Mouse (Mus musculus) embryonic facial prominence, embryonic 13.5 days (tissue): ENCODE results near the gene Gna11. TPM values are rescaled to one million over a fixed set of nuclear protein-coding genes. Genes with fewer than 3 reads are reported as not detected.

Experiments used
- ATAC-seq: fragments of 200-750 bp; cut with Nextera tagmentation; 2 replicates; pipeline ENCODE4 v1.8.0; 2017; ENCODE audit warnings: low read depth; ENCODE audit not compliant: insufficient number of reproducible peaks, insufficient read depth, low FRiP score, low TSS enrichment
- H3K27ac ChIP-seq: fragments of 300-500 bp; sonication (generic); 2 replicates; pipeline ENCODE4 v1.5.1; 2015; ENCODE audit warnings: moderate library complexity, mild to moderate bottlenecking, inconsistent platforms
- H3K27me3 ChIP-seq: fragments of 300-500 bp; sonication (generic); 2 replicates; pipeline ENCODE4 v1.6.1; 2015; ENCODE audit warnings: mild to moderate bottlenecking, inconsistent platforms
- H3K36me3 ChIP-seq: fragments of 300-500 bp; sonication (generic); 2 replicates; pipeline ENCODE4 v1.6.1; 2015; ENCODE audit warnings: mild to moderate bottlenecking, inconsistent platforms
- H3K4me1 ChIP-seq: fragments of 300-500 bp; sonication (generic); 2 replicates; pipeline ENCODE4 v1.6.1; 2015; ENCODE audit warnings: inconsistent platforms
- H3K4me2 ChIP-seq: fragments of 300-500 bp; sonication (generic); 2 replicates; pipeline ENCODE4 v1.6.1; 2015; ENCODE audit warnings: moderate library complexity, mild to moderate bottlenecking, inconsistent platforms
- H3K4me3 ChIP-seq: fragments of 300-500 bp; sonication (generic); 2 replicates; pipeline ENCODE4 v1.5.1; 2015; ENCODE audit warnings: mild to moderate bottlenecking, inconsistent platforms
- H3K9ac ChIP-seq: fragments of 300-500 bp; sonication (generic); 2 replicates; pipeline ENCODE4 v1.6.1; 2015; ENCODE audit warnings: mild to moderate bottlenecking, inconsistent platforms
- H3K9me3 ChIP-seq: fragments of 300-500 bp; sonication (generic); 2 replicates; pipeline ENCODE4 v1.6.1; 2016; ENCODE audit warnings: inconsistent platforms
- WGBS: fragments of 180-500 bp; shearing (Covaris S2); methylation state at CpG from one replicate; pipeline ENCODE4 v1.1.7; 2015; ENCODE audit warnings: mixed read lengths; 5-methylcytosine and 5-hydroxymethylcytosine counted together
- polyA plus RNA-seq: library from polyadenylated mRNA; unstranded; fragments of >200 nt; fragmentation: Nextera tagmentation; extraction: Ambion mirVana; gene quantifications from 2 replicates; pipeline ENCODE4 v1.2.1, GENCODE M21; 2015

Gene Gna11
- polyA plus RNA-seq, 1 experiment from 2014 or later = 90.1 TPM

GRCm38 (mm10) chr10:81491018-81491417 is 54.0 kb downstream of the Gna11 start:
- H3K36me3 ChIP-seq = peaks cover 73% of the 10 kb centered on the region
- no peak for ATAC-seq
- no peak overlapping the region for H3K9ac ChIP-seq
- H3K4me1 ChIP-seq = peaks cover 19% of the 10 kb centered on the region
- no peak overlapping the region for H3K4me3 ChIP-seq
- no peaks in the 10 kb centered on the region for H3K9me3 ChIP-seq
- no peaks in the 10 kb centered on the region for H3K27me3 ChIP-seq
- 89% methylated on average over 9 of the region's 9 CpGs for WGBS
- H3K4me2 ChIP-seq = no peak overlapping the region
- H3K27ac ChIP-seq = no peak overlapping the region

- no peak for ATAC-seq
- H3K4me2 ChIP-seq = no peak overlapping the region
- H3K36me3 ChIP-seq = peaks cover 76% of the 10 kb centered on the region
- 88% methylated on average over 14 of the region's 14 CpGs for WGBS
- H3K4me3 ChIP-seq = no peak overlapping the region
- no peak overlapping the region for H3K9ac ChIP-seq
- H3K27me3 ChIP-seq = no peaks in the 10 kb centered on the region
- no peaks in the 10 kb centered on the region for H3K9me3 ChIP-seq
- H3K27ac ChIP-seq = no peak overlapping the region
- peaks cover 12% of the 10 kb centered on the region for H3K4me1 ChIP-seq
Observed at GRCm38 (mm10) chr10:81489941-81490340, 55.0 kb downstream of the Gna11 start.

- Histone ChIP-seq H3K36me3 (peaks cover 73% of the 10 kb centered on the region), H3K9me3 (no peaks in the 10 kb centered on the region), H3K9ac (no peak overlapping the region), H3K4me1 (no peaks in the 10 kb centered on the region), H3K27ac (no peak overlapping the region), H3K4me2 (no peak overlapping the region), H3K27me3 (no peaks in the 10 kb centered on the region), H3K4me3 (no peak overlapping the region)
- WGBS = 86% methylated on average over 11 of the region's 11 CpGs
- no peak for ATAC-seq
Observed at GRCm38 (mm10) chr10:81488081-81488480, 56.9 kb downstream of the Gna11 start.

GRCm38 (mm10) chr10:81486496-81486895 is 58.5 kb downstream of the Gna11 start:
- Histone ChIP-seq H3K4me1 (0 out of 2 replicates have a peak, but pooled peaks cover 6% of the 10 kb centered on the region), H3K4me3 (no peak overlapping the region), H3K9me3 (no peaks in the 10 kb centered on the region), H3K9ac (no peak overlapping the region), H3K27ac (no peak overlapping the region), H3K36me3 (peaks cover 57% of the 10 kb centered on the region), H3K4me2 (no peak overlapping the region), H3K27me3 (peaks cover 15% of the 10 kb centered on the region)
- no peak for ATAC-seq
- 89% methylated on average over 10 of the region's 10 CpGs for WGBS

- Histone ChIP-seq H3K27me3 (peaks cover 25% of the 10 kb centered on the region), H3K36me3 (peaks cover 48% of the 10 kb centered on the region), H3K4me1 (0 out of 2 replicates have a peak, but pooled peaks cover 6% of the 10 kb centered on the region), H3K9ac (no peak overlapping the region), H3K9me3 (no peaks in the 10 kb centered on the region), H3K27ac (no peak overlapping the region), H3K4me2 (no peak overlapping the region), H3K4me3 (no peak overlapping the region)
- 69% methylated on average over 7 of the region's 7 CpGs for WGBS
- ATAC-seq = no peak
Observed at GRCm38 (mm10) chr10:81485479-81486018, 59.4 kb downstream of the Gna11 start.

GRCm38 (mm10) chr10:81485060-81485449 is 59.9 kb downstream of the Gna11 start:
- no peak overlapping the region for H3K4me3 ChIP-seq
- H3K9me3 ChIP-seq = no peaks in the 10 kb centered on the region
- no peak overlapping the region for H3K27ac ChIP-seq
- H3K4me1 ChIP-seq = 0 out of 2 replicates have a peak, but pooled peaks cover 6% of the 10 kb centered on the region
- H3K27me3 ChIP-seq = peaks cover 30% of the 10 kb centered on the region
- no peak overlapping the region for H3K4me2 ChIP-seq
- 48% methylated on average over 2 of the region's 2 CpGs for WGBS
- H3K36me3 ChIP-seq = peaks cover 43% of the 10 kb centered on the region
- no peak for ATAC-seq
- no peak overlapping the region for H3K9ac ChIP-seq

GRCm38 (mm10) chr10:81484441-81485059 is 60.4 kb downstream of the Gna11 start:
- Histone ChIP-seq H3K4me2 (no peak overlapping the region), H3K9me3 (no peaks in the 10 kb centered on the region), H3K27ac (no peak overlapping the region), H3K27me3 (peaks cover 33% of the 10 kb centered on the region), H3K36me3 (peaks cover 38% of the 10 kb centered on the region), H3K4me3 (no peak overlapping the region), H3K4me1 (0 out of 2 replicates have a peak, but pooled peaks cover 6% of the 10 kb centered on the region), H3K9ac (no peak overlapping the region)
- WGBS = 60% methylated on average over 6 of the region's 6 CpGs
- ATAC-seq = no peak

- WGBS = 19% methylated on average over 9 of the region's 9 CpGs
- H3K36me3 ChIP-seq = peaks cover 32% of the 10 kb centered on the region
- H3K4me2 ChIP-seq = no peak overlapping the region
Observed at GRCm38 (mm10) chr10:81483983-81484382, 61.0 kb downstream of the Gna11 start.

GRCm38 (mm10) chr10:81482533-81482889 is 62.5 kb downstream of the Gna11 start, which contains the start of gene Celf5:
Gene Celf5 (minus strand): TSS chr10:81482709.
- no peak within 1 kb of the TSS for H3K27ac ChIP-seq
- WGBS = 0% methylated on average over 36 of the region's 36 CpGs
- 0 out of 2 replicates have a peak, but pooled peaks have one; percentile 34 for ATAC-seq
- H3K9ac ChIP-seq = peak within 1 kb of the TSS; percentile 72
- peak within 1 kb of the TSS; percentile 80 for H3K4me2 ChIP-seq
- H3K27me3 ChIP-seq = peaks cover 47% of the 10 kb centered on the region
- no peaks in the 10 kb centered on the region for H3K9me3 ChIP-seq
- peaks cover 17% of the 10 kb centered on the region for H3K36me3 ChIP-seq
- peak within 1 kb of the TSS; percentile 51 for H3K4me3 ChIP-seq
- 0 out of 2 replicates have a peak, but pooled peaks cover 6% of the 10 kb centered on the region for H3K4me1 ChIP-seq

More at GRCm38 (mm10) chr10:81483983-81484382, 61.0 kb downstream of the Gna11 start:
- no peaks in the 10 kb centered on the region for H3K9me3 ChIP-seq
- 0 out of 2 replicates have a peak, but pooled peaks cover 6% of the 10 kb centered on the region for H3K4me1 ChIP-seq
- H3K9ac ChIP-seq = no peak overlapping the region
- H3K4me3 ChIP-seq = no peak overlapping the region
- H3K27me3 ChIP-seq = peaks cover 34% of the 10 kb centered on the region
- no peak for ATAC-seq
- no peak overlapping the region for H3K27ac ChIP-seq

- Histone ChIP-seq H3K9me3 (no peaks in the 10 kb centered on the region), H3K9ac (peak overlapping the region; percentile 72), H3K4me2 (peak overlapping the region; percentile 80), H3K4me1 (0 out of 2 replicates have a peak, but pooled peaks cover 6% of the 10 kb centered on the region), H3K36me3 (peaks cover 11% of the 10 kb centered on the region), H3K4me3 (peak overlapping the region; percentile 51), H3K27me3 (peaks cover 54% of the 10 kb centered on the region), H3K27ac (no peak overlapping the region)
- no peak for ATAC-seq
- 3% methylated on average over 35 of the region's 35 CpGs for WGBS
Observed at GRCm38 (mm10) chr10:81481605-81482532, 63.1 kb downstream of the Gna11 start.
